23 mouse cellular contexts compared by ENCODE assay signal in the genomic region with DNA sequence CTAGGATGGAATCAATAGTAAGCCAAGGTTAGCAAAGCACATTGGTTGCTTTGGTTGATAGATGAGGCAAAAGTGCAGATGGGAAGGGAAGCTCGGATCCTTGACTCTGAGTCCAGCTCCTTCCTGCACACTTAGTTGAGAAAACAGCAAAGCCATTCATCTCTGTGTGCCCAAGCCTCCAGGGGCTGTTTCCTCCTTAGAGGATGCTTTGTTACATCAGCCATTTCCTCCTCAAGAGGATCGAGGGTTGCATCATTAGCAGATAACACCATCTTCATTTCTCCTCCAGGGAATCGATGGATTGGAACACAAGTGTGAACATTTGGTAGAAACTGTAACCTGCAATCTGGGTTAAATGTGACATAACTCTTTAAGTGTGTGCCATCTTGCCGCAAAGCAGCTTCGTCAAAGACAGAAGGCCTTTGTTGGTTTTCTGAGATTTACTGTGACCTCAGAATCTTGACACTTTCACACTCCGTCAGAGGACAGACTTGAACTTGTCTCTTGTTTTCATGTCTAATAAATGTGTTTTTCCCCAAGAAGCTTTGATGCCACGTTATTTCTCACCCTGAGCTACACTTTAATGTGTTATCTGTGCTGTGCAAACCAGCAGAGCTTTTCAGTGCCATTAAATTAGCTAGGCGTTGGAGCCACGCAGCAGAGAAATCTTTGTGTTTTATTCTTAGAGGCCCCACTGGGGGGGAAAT.
DNase-seq lines count a peak whose midpoint lies in the region; ATAC-seq lines count a peak whose summit lies in the region.
"Had no signal": no experiment of that assay in that cellular context is flagged by ENCODE, and none has a peak within 500 bp of the region (broad histone marks: within the 10 kb centered on the region; RNA-seq: fewer than 3 reads in every experiment).

No protein-coding gene starts in this region.

- WGBS in midbrain, embryonic 14.5 days = 68% methylated on average over 9 of the region's 9 CpGs
- WGBS in midbrain, embryonic 16.5 days = 58% methylated on average over 9 of the region's 9 CpGs
- 30% methylated on average over 9 of the region's 9 CpGs for WGBS in forebrain, embryonic 14.5 days
- 29% methylated on average over 9 of the region's 9 CpGs for WGBS in neural tube, embryonic 15.5 days

- ATAC-seq in midbrain, embryonic 14.5 days (ENCODE audit: low FRiP score, low TSS enrichment) = no peak
- no peak for ATAC-seq in midbrain, embryonic 16.5 days
- peak; percentile 80 for ATAC-seq in forebrain, embryonic 14.5 days
- no peak for ATAC-seq in neural tube, embryonic 15.5 days (ENCODE audit: low FRiP score)
- ATAC-seq: intestine, embryonic 15.5 days had no signal

- 0 out of 2 replicates have a peak overlapping the region, but pooled peaks have one; percentile 20 for H3K27ac ChIP-seq in midbrain, embryonic 14.5 days (replicated peaks; ENCODE audit: low read depth, low read length)
- H3K27ac ChIP-seq in midbrain, embryonic 16.5 days (ENCODE audit: low read length) = no peak overlapping the region
- H3K27ac ChIP-seq in forebrain, embryonic 14.5 days (ENCODE audit: low read depth, low read length) = peak overlapping the region; percentile 45; the same call in 1 of the 2 replicates
- H3K27ac ChIP-seq in neural tube, embryonic 15.5 days (replicated peaks) = peak overlapping the region; percentile 14; the same call in 1 of the 2 replicates
- H3K27ac ChIP-seq: gastrocnemius, adult 2 months; hindbrain, embryonic 14.5 days; intestine, embryonic 15.5 days; left cerebral cortex, adult 2 months; limb, embryonic 15.5 days; liver, embryonic 14.5 days; stomach, embryonic 15.5 days had no signal

- no peak overlapping the region for H3K9ac ChIP-seq in midbrain, embryonic 14.5 days (replicated peaks; ENCODE audit: low read length)
- no peak overlapping the region for H3K9ac ChIP-seq in midbrain, embryonic 16.5 days (ENCODE audit: low read depth, low read length)
- no peak overlapping the region for H3K9ac ChIP-seq in forebrain, embryonic 14.5 days (ENCODE audit: low read length)
- H3K9ac ChIP-seq in neural tube, embryonic 15.5 days (replicated peaks) = no peak overlapping the region
- H3K9ac ChIP-seq: hindbrain, embryonic 14.5 days; intestine, embryonic 15.5 days; limb, embryonic 15.5 days; liver, embryonic 14.5 days; lung, embryonic 14.5 days; stomach, embryonic 15.5 days had no signal

- no peak overlapping the region for H3K4me3 ChIP-seq in midbrain, embryonic 14.5 days (replicated peaks; ENCODE audit: low read depth, low read length)
- no peak overlapping the region for H3K4me3 ChIP-seq in midbrain, embryonic 16.5 days (ENCODE audit: low read depth, low read length)
- no peak overlapping the region for H3K4me3 ChIP-seq in forebrain, embryonic 14.5 days (ENCODE audit: low read depth, low read length)
- no peak overlapping the region for H3K4me3 ChIP-seq in neural tube, embryonic 15.5 days (replicated peaks)
- H3K4me3 ChIP-seq: gastrocnemius, adult 2 months; intestine, embryonic 15.5 days; left cerebral cortex, adult 2 months; limb, embryonic 15.5 days; stomach, embryonic 15.5 days had no signal

- no peak overlapping the region for H3K4me2 ChIP-seq in midbrain, embryonic 14.5 days (ENCODE audit: low read length)
- no peak overlapping the region for H3K4me2 ChIP-seq in midbrain, embryonic 16.5 days (ENCODE audit: low read length)
- no peak overlapping the region for H3K4me2 ChIP-seq in forebrain, embryonic 14.5 days (ENCODE audit: low read length)
- no peak overlapping the region for H3K4me2 ChIP-seq in neural tube, embryonic 15.5 days
- H3K4me2 ChIP-seq: hindbrain, embryonic 14.5 days; intestine, embryonic 15.5 days; limb, embryonic 15.5 days; lung, embryonic 14.5 days; stomach, embryonic 15.5 days had no signal

- H3K9me3 ChIP-seq in midbrain, embryonic 14.5 days (ENCODE audit: control insufficient read depth, low read length) = no peaks in the 10 kb centered on the region
- H3K9me3 ChIP-seq in midbrain, embryonic 16.5 days (replicated peaks; ENCODE audit: control insufficient read depth, low read length, poor library complexity, severe bottlenecking) = no peaks in the 10 kb centered on the region
- H3K9me3 ChIP-seq in forebrain, embryonic 14.5 days (replicated peaks; ENCODE audit: control insufficient read depth, low read length) = no peaks in the 10 kb centered on the region
- no peaks in the 10 kb centered on the region for H3K9me3 ChIP-seq in neural tube, embryonic 15.5 days (replicated peaks)
- H3K9me3 ChIP-seq: intestine, embryonic 15.5 days; limb, embryonic 15.5 days; stomach, embryonic 15.5 days had no signal

- H3K27me3 ChIP-seq in midbrain, embryonic 14.5 days (ENCODE audit: control insufficient read depth, insufficient read depth, low read length) = no peaks in the 10 kb centered on the region
- H3K27me3 ChIP-seq in midbrain, embryonic 16.5 days (ENCODE audit: control insufficient read depth, insufficient read depth, low read depth, low read length) = no peaks in the 10 kb centered on the region
- no peaks in the 10 kb centered on the region for H3K27me3 ChIP-seq in forebrain, embryonic 14.5 days (replicated peaks; ENCODE audit: control insufficient read depth, insufficient read depth, low read length)
- no peaks in the 10 kb centered on the region for H3K27me3 ChIP-seq in neural tube, embryonic 15.5 days (replicated peaks)
- H3K27me3 ChIP-seq: intestine, embryonic 15.5 days; limb, embryonic 15.5 days; stomach, embryonic 15.5 days had no signal

- H3K36me3 ChIP-seq in midbrain, embryonic 14.5 days (ENCODE audit: control insufficient read depth, insufficient read depth, low read length) = no peaks in the 10 kb centered on the region
- H3K36me3 ChIP-seq in midbrain, embryonic 16.5 days (ENCODE audit: control insufficient read depth, insufficient read depth, low read length) = no peaks in the 10 kb centered on the region
- H3K36me3 ChIP-seq in forebrain, embryonic 14.5 days (ENCODE audit: control insufficient read depth, insufficient read depth, low read length) = no peaks in the 10 kb centered on the region
- no peaks in the 10 kb centered on the region for H3K36me3 ChIP-seq in neural tube, embryonic 15.5 days
- H3K36me3 ChIP-seq: intestine, embryonic 15.5 days; limb, embryonic 15.5 days; stomach, embryonic 15.5 days had no signal

- H3K4me1 ChIP-seq in midbrain, embryonic 14.5 days (ENCODE audit: control insufficient read depth, insufficient read depth, low read length) = 0 out of 2 replicates have a peak, but pooled peaks cover 4% of the 10 kb centered on the region
- H3K4me1 ChIP-seq in midbrain, embryonic 16.5 days (ENCODE audit: control insufficient read depth, insufficient read depth, low read length) = peaks cover 4% of the 10 kb centered on the region; the same call in 1 of the 2 replicates
- H3K4me1 ChIP-seq in forebrain, embryonic 14.5 days (ENCODE audit: control insufficient read depth, insufficient read depth, low read length) = peaks cover 19% of the 10 kb centered on the region; the same call in 1 of the 2 replicates
- H3K4me1 ChIP-seq in neural tube, embryonic 15.5 days = peaks cover 17% of the 10 kb centered on the region
- H3K4me1 ChIP-seq: intestine, embryonic 15.5 days; limb, embryonic 15.5 days; stomach, embryonic 15.5 days had no signal

- DNase-seq in adrenal gland, postnatal 14 days = peak; percentile 4
- DNase-seq in adrenal gland, adult 8-10 months = no peak
- DNase-seq in midbrain, embryonic 14.5 days = peak; percentile 25
- peak; percentile 64 for DNase-seq in forebrain, embryonic 14.5 days (ENCODE audit: low spot score)
- DNase-seq in urinary bladder, adult 2 months (ENCODE audit: low spot score) = no peak
- DNase-seq in heart, postnatal 4 days = no peak
- DNase-seq: cerebellum, adult 18-20 months; cerebellum, postnatal 14 days; gastrocnemius, adult 2 months; kidney, adult 8-10 months; kidney, postnatal 10 days; left cerebral cortex, postnatal 4 days; lung, embryonic 14.5 days; retina, postnatal 1 day; thymus, adult 18-20 months had no signal

Comparison
In these comparisons a context has a peak if more than half of its experiments do, and no peak if none do; other contexts are left out.
1. DNase-seq: peak in adrenal gland, postnatal 14 days (single experiment), midbrain, embryonic 14.5 days (single experiment) and forebrain, embryonic 14.5 days (single experiment); none in adrenal gland, adult 8-10 months (single experiment), urinary bladder, adult 2 months (single experiment) and heart, postnatal 4 days (single experiment).